Mouse (Mus musculus) megakaryocyte-erythroid progenitor cell, adult 5-6 weeks (primary cell): ENCODE data around the gene Chd6. TPM values are rescaled to one million over a fixed set of nuclear protein-coding genes. Genes with fewer than 3 reads are reported as not detected.

Source experiments
- ATAC-seq: replicated peaks from 2 replicates; pipeline ENCODE4 v1.8.0; 2016; ENCODE audit warnings: mild to moderate bottlenecking, inconsistent platforms; ENCODE audit not compliant: severe bottlenecking, poor library complexity, low FRiP score, low TSS enrichment
- total RNA-seq, 2 experiments: library from RNA; stranded (forward) in 1 of 2; stranded (reverse) in 1 of 2; fragments of 200-1000, 215-1000 nt in 1 of 2; fragments of >200 nt in 1 of 2; fragmentation: Nextera tagmentation in 1 of 2; gene quantifications; 2 replicates each; pipeline ENCODE4 v1.2.3; 2014 to 2017

The Chd6 gene
- total RNA-seq, 2 experiments from 2014 or later, result 32.2 to 47.6 TPM

- ATAC-seq, result peak; percentile 34; the same call in 1 of the 2 replicates
Observed at GRCm38 (mm10) chr2:160953131-160953873, 155.6 kb downstream of the Chd6 start.

- ATAC-seq, result no peak
Observed at GRCm38 (mm10) chr2:160951595-160951994, 157.3 kb downstream of the Chd6 start.

GRCm38 (mm10) chr2:160942443-160942842 lies 166.4 kb downstream of the Chd6 start:
- no peak for ATAC-seq

GRCm38 (mm10) chr2:160940930-160941709 lies 167.8 kb downstream of the Chd6 start:
- ATAC-seq, result no peak

- ATAC-seq, result no peak
Observed at GRCm38 (mm10) chr2:160934451-160934850, 174.4 kb downstream of the Chd6 start.

GRCm38 (mm10) chr2:160933890-160934289 lies 175.0 kb downstream of the Chd6 start:
- peak; percentile 54; the same call in 1 of the 2 replicates for ATAC-seq

GRCm38 (mm10) chr2:160932981-160933380 lies 175.9 kb downstream of the Chd6 start:
- no peak for ATAC-seq

GRCm38 (mm10) chr2:160932325-160932724 lies 176.6 kb downstream of the Chd6 start:
- no peak for ATAC-seq

GRCm38 (mm10) chr2:160931378-160931777 lies 177.5 kb downstream of the Chd6 start:
- ATAC-seq, result no peak

- ATAC-seq, result no peak
Observed at GRCm38 (mm10) chr2:160925203-160925602, 183.7 kb downstream of the Chd6 start.

- no peak for ATAC-seq
Observed at GRCm38 (mm10) chr2:160921285-160921684, 187.6 kb downstream of the Chd6 start.

GRCm38 (mm10) chr2:160918930-160919215 lies 190.0 kb downstream of the Chd6 start:
- no peak for ATAC-seq

- no peak for ATAC-seq
Observed at GRCm38 (mm10) chr2:160918154-160918929, 190.5 kb downstream of the Chd6 start.

- no peak for ATAC-seq
Observed at GRCm38 (mm10) chr2:160917313-160917712, 191.6 kb downstream of the Chd6 start.

GRCm38 (mm10) chr2:160916714-160917113 lies 192.2 kb downstream of the Chd6 start:
- no peak for ATAC-seq

GRCm38 (mm10) chr2:160915821-160916610 lies 192.9 kb downstream of the Chd6 start:
- ATAC-seq, result no peak

GRCm38 (mm10) chr2:160914656-160915055 lies 194.2 kb downstream of the Chd6 start:
- no peak for ATAC-seq

- ATAC-seq, result no peak
Observed at GRCm38 (mm10) chr2:160912231-160912671, 196.6 kb downstream of the Chd6 start, which contains the start of gene Emilin3. Emilin3 (minus strand) TSS chr2:160912328.

- ATAC-seq, result no peak
Observed at GRCm38 (mm10) chr2:160911558-160912201, 197.2 kb downstream of the Chd6 start.
